In genomic region chr4:98189894-98190293, GRCm38 (mm10) we compare ENCODE assay signal across 17 mouse cellular contexts.
DNase-seq lines count a peak whose midpoint lies in the region; ATAC-seq and TF ChIP-seq lines count a peak whose summit lies in the region.
"Had no signal": no experiment of that assay in that cellular context is flagged by ENCODE, and none has a peak within 500 bp of the region (broad histone marks: within the 10 kb centered on the region; RNA-seq: fewer than 3 reads in every experiment).

No protein-coding gene starts in this region.

- peaks cover 25 to 41% of the 10 kb centered on the region in 2 experiments for H3K4me1 ChIP-seq in MEL (ENCODE audit: control insufficient read depth in 1 of 2, insufficient read depth in 2 of 2, low read length in 2 of 2)
- H3K4me1 ChIP-seq in bone marrow, adult 2 months (ENCODE audit: control insufficient read depth, insufficient read depth, low read length): peaks cover 2% of the 10 kb centered on the region
- peaks cover 32% of the 10 kb centered on the region for H3K4me1 ChIP-seq in liver, embryonic 16.5 days (ENCODE audit: control insufficient read depth, low read depth, low read length)
- H3K4me1 ChIP-seq: hindbrain, embryonic 12.5 days; limb, embryonic 15.5 days; midbrain, embryonic 10.5 days had no signal

- WGBS in bone marrow, adult 2 months: 22% methylated on average over 1 of the region's 1 CpGs
- WGBS in liver, embryonic 16.5 days (ENCODE audit: insufficient replicate concordance): 16% methylated on average over 1 of the region's 1 CpGs

- H3K36me3 ChIP-seq in MEL (ENCODE audit: control insufficient read depth in 1 of 2, insufficient read depth in 2 of 2, low read length in 2 of 2): peaks cover 0 to 43% of the 10 kb centered on the region in 2 experiments; a peak in 2 of 4 replicates
- H3K36me3 ChIP-seq in liver, embryonic 16.5 days (ENCODE audit: control insufficient read depth, insufficient read depth): no peaks in the 10 kb centered on the region
- H3K36me3 ChIP-seq: hindbrain, embryonic 12.5 days; limb, embryonic 15.5 days; midbrain, embryonic 10.5 days had no signal

- TF ChIP-seq RAD21 in MEL (IDR thresholded peaks at IDR 0.05; ENCODE audit: low read depth, low read length): no peak

- no peak overlapping the region for H3K4me3 ChIP-seq in MEL (ENCODE audit: control insufficient read depth in 1 of 2, insufficient read depth in 1 of 2, low read depth in 2 of 2, low read length in 2 of 2)
- H3K4me3 ChIP-seq in bone marrow, adult 2 months (replicated peaks; ENCODE audit: control insufficient read depth, low read depth, low read length): no peak overlapping the region
- no peak overlapping the region for H3K4me3 ChIP-seq in liver, embryonic 16.5 days (ENCODE audit: low read depth, low read length)
- H3K4me3 ChIP-seq: hindbrain, embryonic 12.5 days; limb, embryonic 15.5 days; midbrain, embryonic 10.5 days had no signal

- intact Hi-C loops in left cerebral cortex, postnatal 36 days (cut with DNase I): no loop called here

- TF ChIP-seq CTCF in MEL (IDR thresholded peaks at IDR 0.05 in 2 of 3, conservative IDR thresholded peaks at IDR 0.05 in 1 of 3; ENCODE audit: control insufficient read depth in 1 of 3, insufficient read depth in 1 of 3, low read depth in 2 of 3, low read length in 3 of 3, poor library complexity in 1 of 3, severe bottlenecking in 1 of 3): no peak
- TF ChIP-seq CTCF in bone marrow, adult 2 months (IDR thresholded peaks at IDR 0.05; ENCODE audit: control insufficient read depth, insufficient read depth, low read length): no peak

- peak overlapping the region; percentile 47 for H3K4me2 ChIP-seq in liver, embryonic 16.5 days (ENCODE audit: low read depth, low read length)
- H3K4me2 ChIP-seq: hindbrain, embryonic 12.5 days; limb, embryonic 15.5 days had no signal

- TF ChIP-seq POLR2A in MEL (IDR thresholded peaks at IDR 0.05; ENCODE audit: control insufficient read depth in 1 of 2, insufficient read depth in 1 of 2, low read depth in 1 of 2, low read length in 2 of 2, poor library complexity in 1 of 2): peak in 1 of 2 experiments; percentile 47; a peak in 1 of 4 replicates
- no peak for TF ChIP-seq POLR2A in bone marrow, adult 2 months (IDR thresholded peaks at IDR 0.05; ENCODE audit: borderline replicate concordance, control insufficient read depth, low read depth, low read length)

- peak overlapping the region; percentile 90 for H3K27ac ChIP-seq in MEL (ENCODE audit: control insufficient read depth, low read depth, low read length)
- peak overlapping the region; percentile 66; the same call in 1 of the 2 replicates for H3K27ac ChIP-seq in bone marrow, adult 2 months (ENCODE audit: control insufficient read depth, insufficient read depth, low read depth, low read length, poor library complexity)
- peak overlapping the region; percentile 76 for H3K27ac ChIP-seq in liver, embryonic 16.5 days (ENCODE audit: low read length)
- H3K27ac ChIP-seq: hindbrain, embryonic 12.5 days; limb, embryonic 15.5 days; midbrain, embryonic 10.5 days had no signal

- H3K9ac ChIP-seq in MEL (ENCODE audit: control insufficient read depth, low read depth, low read length, poor library complexity, severe bottlenecking): peak overlapping the region; percentile 13; the same call in 1 of the 2 replicates
- H3K9ac ChIP-seq in liver, embryonic 16.5 days (ENCODE audit: low read depth, low read length): peak overlapping the region; percentile 40
- H3K9ac ChIP-seq: forebrain, postnatal 0 days; hindbrain, embryonic 12.5 days; limb, embryonic 15.5 days had no signal

- TF ChIP-seq EP300 in MEL (IDR thresholded peaks at IDR 0.05; ENCODE audit: low read depth in 1 of 2, low read length in 2 of 2): peak; percentile 100

- ATAC-seq in erythroid progenitor cell, adult 5-6 weeks (replicated peaks; ENCODE audit: low FRiP score, poor library complexity, severe bottlenecking): peak; percentile 89
- peak; percentile 89 for ATAC-seq in liver, embryonic 16.5 days (ENCODE audit: low read depth)
- ATAC-seq: forebrain, postnatal 0 days; inflammation-experienced regulatory T-cells, adult 6 months had no signal

- H3K9me3 ChIP-seq in MEL (replicated peaks; ENCODE audit: insufficient read depth, low read length): no peaks in the 10 kb centered on the region
- H3K9me3 ChIP-seq in liver, embryonic 16.5 days (replicated peaks; ENCODE audit: control insufficient read depth, low read length): no peaks in the 10 kb centered on the region
- H3K9me3 ChIP-seq: hindbrain, embryonic 12.5 days; limb, embryonic 15.5 days; midbrain, embryonic 10.5 days had no signal

- no peaks in the 10 kb centered on the region for H3K27me3 ChIP-seq in MEL (ENCODE audit: control insufficient read depth in 1 of 2, insufficient read depth in 2 of 2, low read length in 2 of 2)
- no peaks in the 10 kb centered on the region for H3K27me3 ChIP-seq in liver, embryonic 16.5 days (ENCODE audit: control insufficient read depth, insufficient read depth, low read depth, low read length)
- H3K27me3 ChIP-seq: hindbrain, embryonic 12.5 days; limb, embryonic 15.5 days had no signal

- no peaks in the 10 kb centered on the region for H3K79me2 ChIP-seq in MEL (ENCODE audit: control insufficient read depth, insufficient read depth, low read length, poor library complexity)

- peak; percentile 95 for DNase-seq in MEL (ENCODE audit: low read depth, low spot score)
- no peak for DNase-seq in adrenal gland, adult 18-20 months (ENCODE audit: low spot score in 2 of 2)
- DNase-seq in left cerebral cortex, postnatal 36 days (ENCODE audit: low spot score in 2 of 2): no peak
- DNase-seq in right cerebral cortex, postnatal 36 days (ENCODE audit: low spot score in 2 of 2): no peak
- DNase-seq in thymus, postnatal 25 days: no peak
- DNase-seq: adrenal gland, adult 8-10 months; cerebellum, postnatal 10 days; forebrain, postnatal 0 days; gastrocnemius, postnatal 14 days; thymus, postnatal 14 days had no signal

TF ChIP-seq in MEL, 35 proteins besides CTCF, POLR2A, EP300 and RAD21:
- TF ChIP-seq MYC (IDR thresholded peaks at IDR 0.05; ENCODE audit: low read depth, low read length): peak; percentile 94
- peak; percentile 96 for TF ChIP-seq MYB (IDR thresholded peaks at IDR 0.05; ENCODE audit: low read depth, low read length)
- TF ChIP-seq JUND (IDR thresholded peaks at IDR 0.05; ENCODE audit: low read depth, low read length): peak; percentile 61; the same call in 1 of the 2 replicates
- peak; percentile 54; the same call in 1 of the 2 replicates for TF ChIP-seq GABPA (IDR thresholded peaks at IDR 0.05; ENCODE audit: low read depth, low read length)
- peak; percentile 94 for TF ChIP-seq SIN3A (IDR thresholded peaks at IDR 0.05; ENCODE audit: low read length)
- TF ChIP-seq USF2 (IDR thresholded peaks at IDR 0.05; ENCODE audit: borderline replicate concordance in 1 of 2, insufficient read depth in 1 of 2, low read depth in 1 of 2, low read length in 2 of 2): no peak
- peak; percentile 100 for TF ChIP-seq TAL1 (IDR thresholded peaks at IDR 0.05; ENCODE audit: low read length)
- TF ChIP-seq TCF12 (IDR thresholded peaks at IDR 0.05; ENCODE audit: low read depth, low read length): peak; percentile 100
- no peak for TF ChIP-seq MAX (IDR thresholded peaks at IDR 0.05; ENCODE audit: low read length)
- peak; percentile 100 for TF ChIP-seq GATA1 (IDR thresholded peaks at IDR 0.05; ENCODE audit: low read depth, low read length)
- TF ChIP-seq MAFK (IDR thresholded peaks at IDR 0.05; ENCODE audit: borderline replicate concordance, low read depth, low read length): peak; percentile 93
- peak; percentile 67; the same call in 1 of the 2 replicates for TF ChIP-seq RCOR1 (IDR thresholded peaks at IDR 0.05; ENCODE audit: low read depth, low read length)
- TF ChIP-seq MAZ (IDR thresholded peaks at IDR 0.05; ENCODE audit: low read depth, low read length): no peak
- peak; percentile 96 for TF ChIP-seq ETS1 (IDR thresholded peaks at IDR 0.05; ENCODE audit: low read depth, low read length)
- peak; percentile 70; the same call in 1 of the 2 replicates for TF ChIP-seq TBP (IDR thresholded peaks at IDR 0.05; ENCODE audit: low read depth, low read length)
- TF ChIP-seq POLR2AphosphoS2 (IDR thresholded peaks at IDR 0.05; ENCODE audit: low read length): peak; percentile 37; the same call in 1 of the 2 replicates
